Comparison of ENCODE assay signal across 8 mouse cellular contexts in the genomic region with DNA sequence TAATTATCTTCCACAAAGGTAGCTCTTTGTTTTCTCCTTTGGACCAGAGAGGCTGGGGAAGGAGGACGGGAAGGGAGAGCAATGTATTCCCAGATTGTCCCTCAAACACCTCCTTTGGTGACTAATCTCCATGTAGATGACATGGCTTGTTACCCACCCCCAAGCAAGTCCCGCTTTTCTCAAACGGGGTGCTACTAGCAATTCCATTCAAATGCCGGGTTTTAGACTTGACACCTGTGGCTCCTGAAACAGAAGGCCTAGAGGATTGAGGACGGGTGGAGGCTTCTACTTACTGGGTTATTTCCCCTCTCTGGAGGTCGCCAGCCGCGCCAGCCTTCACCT. TPM values are rescaled to one million over a fixed set of nuclear protein-coding genes. Genes with fewer than 3 reads are reported as not detected.
DNase-seq lines count a peak whose midpoint lies in the region; ATAC-seq and TF ChIP-seq lines count a peak whose summit lies in the region.

No protein-coding gene starts in this region.

- no peak for DNase-seq in testis, postnatal 14 days (ENCODE audit: low spot score)
- DNase-seq in right cerebral cortex, postnatal 25 days = no peak
- DNase-seq in ovary, postnatal 36 days (ENCODE audit: low spot score) = no peak
- no peak for DNase-seq in gastrocnemius, postnatal 4 days (ENCODE audit: low spot score in 2 of 2)

- H3K9me3 ChIP-seq in erythroblast, embryonic 14.5 days (ENCODE audit: control insufficient read depth, low read length) = no peaks in the 10 kb centered on the region
- no peaks in the 10 kb centered on the region for H3K9me3 ChIP-seq in limb, embryonic 15.5 days

- H3K4me1 ChIP-seq in erythroblast, embryonic 14.5 days (ENCODE audit: control insufficient read depth) = peaks cover 45% of the 10 kb centered on the region
- peaks cover 2% of the 10 kb centered on the region; the same call in 1 of the 2 replicates for H3K4me1 ChIP-seq in testis, adult 2 months (ENCODE audit: control insufficient read depth, insufficient read depth, low read length)
- H3K4me1 ChIP-seq in limb, embryonic 15.5 days = peaks cover 23% of the 10 kb centered on the region

- TF ChIP-seq CTCF in testis, adult 2 months (IDR thresholded peaks at IDR 0.05; ENCODE audit: control insufficient read depth, insufficient read depth, insufficient replicate concordance, low read depth, low read length) = no peak

- peak overlapping the region; percentile 73 for H3K4me2 ChIP-seq in limb, embryonic 15.5 days

- peaks cover 3% of the 10 kb centered on the region for H3K27me3 ChIP-seq in erythroblast, embryonic 14.5 days (ENCODE audit: control insufficient read depth)
- no peaks in the 10 kb centered on the region for H3K27me3 ChIP-seq in testis, adult 2 months (ENCODE audit: control insufficient read depth, insufficient read depth, low read length)
- no peaks in the 10 kb centered on the region for H3K27me3 ChIP-seq in limb, embryonic 15.5 days

- ATAC-seq in erythroblast, adult 5-6 weeks (replicated peaks; ENCODE audit: low FRiP score, poor library complexity, severe bottlenecking) = no peak
- ATAC-seq in limb, embryonic 15.5 days (ENCODE audit: insufficient number of reproducible peaks, low FRiP score, low TSS enrichment, low read depth) = no peak

- peak overlapping the region; percentile 84 for H3K4me3 ChIP-seq in erythroblast, embryonic 14.5 days (replicated peaks)
- H3K4me3 ChIP-seq in testis, adult 2 months (ENCODE audit: control insufficient read depth, low read depth, low read length) = peak overlapping the region; percentile 95
- H3K4me3 ChIP-seq in limb, embryonic 15.5 days = peak overlapping the region; percentile 91

- no peak for TF ChIP-seq POLR2A in testis, adult 2 months (IDR thresholded peaks at IDR 0.05; ENCODE audit: control insufficient read depth, low read depth, low read length)

- 1% methylated on average over 8 of the region's 8 CpGs for WGBS in limb, embryonic 15.5 days

- H3K36me3 ChIP-seq in erythroblast, embryonic 14.5 days (ENCODE audit: control insufficient read depth) = no peaks in the 10 kb centered on the region
- H3K36me3 ChIP-seq in testis, adult 2 months (ENCODE audit: control insufficient read depth, insufficient read depth, low read length) = no peaks in the 10 kb centered on the region
- peaks cover 7% of the 10 kb centered on the region; the same call in 1 of the 2 replicates for H3K36me3 ChIP-seq in limb, embryonic 15.5 days

- peak overlapping the region; percentile 89 for H3K9ac ChIP-seq in limb, embryonic 15.5 days

- peak overlapping the region; percentile 92 for H3K27ac ChIP-seq in testis, adult 2 months (ENCODE audit: control insufficient read depth, insufficient read depth, low read depth, low read length)
- H3K27ac ChIP-seq in limb, embryonic 15.5 days = peak overlapping the region; percentile 89

RNA-seq across cellular contexts. Expression of a gene that starts 0.9 kb away (rescaled TPM):
- 0.66 and 1.5 TPM in 2 replicates for polyA plus RNA-seq in erythroblast, embryonic 14.5 days (2012)
- total RNA-seq in erythroblast, adult 5-6 weeks (2015; ENCODE audit: low replicate concordance) = 3.3 and 7.5 TPM in 2 replicates
- total RNA-seq in erythroblast, adult 5-6 weeks (2017; ENCODE audit: low replicate concordance) = 0.09 TPM in 1 of 2 replicates, not detected in the other
- 63.6 and 70.6 TPM in 2 replicates for polyA plus RNA-seq in testis, adult 2 months (2012; rRNA removed)
- polyA plus RNA-seq in limb, embryonic 15.5 days (2015; fragmentation: Nextera tagmentation; extraction: Ambion mirVana) = 24.8 and 26.0 TPM in 2 replicates
- total RNA-seq in gastrocnemius, postnatal 4 days (2021) = 10 to 100 TPM; 18.2 to 20.1 TPM

RNA-seq across cellular contexts. Expression of a gene that starts 35.5 kb away (rescaled TPM):
- polyA plus RNA-seq in erythroblast, embryonic 14.5 days (2012) = 1.8 and 3.5 TPM in 2 replicates
- total RNA-seq in erythroblast, adult 5-6 weeks (2015; ENCODE audit: low replicate concordance) = 0.21 TPM in 1 of 2 replicates, not detected in the other
- total RNA-seq in erythroblast, adult 5-6 weeks (2017; ENCODE audit: low replicate concordance) = 0.34 and 0.70 TPM in 2 replicates
- 1.9 and 2.4 TPM in 2 replicates for polyA plus RNA-seq in testis, adult 2 months (2012; rRNA removed)
- polyA plus RNA-seq in limb, embryonic 15.5 days (2015; fragmentation: Nextera tagmentation; extraction: Ambion mirVana) = 6.4 and 7.8 TPM in 2 replicates
- 10 to 100 TPM; 34.4 to 34.7 TPM for total RNA-seq in gastrocnemius, postnatal 4 days (2021)

RNA-seq across cellular contexts. Expression of a gene that starts 40.2 kb away (rescaled TPM):
- polyA plus RNA-seq in erythroblast, embryonic 14.5 days (2012) = 17.9 and 19.4 TPM in 2 replicates
- total RNA-seq in erythroblast, adult 5-6 weeks (2015; ENCODE audit: low replicate concordance) = 39.9 and 57.1 TPM in 2 replicates
- total RNA-seq in erythroblast, adult 5-6 weeks (2017; ENCODE audit: low replicate concordance) = 19.4 and 48.1 TPM in 2 replicates
- 108 and 117 TPM in 2 replicates for polyA plus RNA-seq in testis, adult 2 months (2012; rRNA removed)
- 41.1 and 46.4 TPM in 2 replicates for polyA plus RNA-seq in limb, embryonic 15.5 days (2015; fragmentation: Nextera tagmentation; extraction: Ambion mirVana)
- 10 to 100 TPM; 45.1 to 46.3 TPM for total RNA-seq in gastrocnemius, postnatal 4 days (2021)

Comparison
In these comparisons a context has a peak if more than half of its experiments do, and no peak if none do; other contexts are left out.
1. RNA of a gene that starts 0.9 kb away (polyA plus RNA-seq): 63.6 to 70.6 TPM in testis, adult 2 months and 24.8 to 26.0 TPM in limb, embryonic 15.5 days; 0.66 to 1.5 TPM in erythroblast, embryonic 14.5 days; every median in the first group is over 10 times any median in the second.
2. Peak in every context shown above with its lines, with median percentiles within 50 percentile points of each other: H3K4me3 ChIP-seq.